Mouse (Mus musculus) embryonic fibroblast, embryonic 13.5 days (primary cell): ENCODE measurements at regions not wholly inside any gene's neighbourhood (a gene's known extent, or its start where the extent isn't known, plus 50 kb on each side); places are given as distances from the start of the nearest gene placed in this dataset.

Experiments
- CTCF ChIP-seq: IDR thresholded peaks from 2 replicates; pipeline ENCODE4 v1.5.1; 2011; ENCODE audit warnings: mild to moderate bottlenecking, control low read depth, low read length, moderate library complexity, borderline replicate concordance; ENCODE audit not compliant: insufficient read depth
- POLR2A ChIP-seq: IDR thresholded peaks from 2 replicates; pipeline ENCODE4 v1.6.1; 2011; ENCODE audit warnings: low read depth, mild to moderate bottlenecking, control low read depth, low read length, moderate library complexity

DNA sequence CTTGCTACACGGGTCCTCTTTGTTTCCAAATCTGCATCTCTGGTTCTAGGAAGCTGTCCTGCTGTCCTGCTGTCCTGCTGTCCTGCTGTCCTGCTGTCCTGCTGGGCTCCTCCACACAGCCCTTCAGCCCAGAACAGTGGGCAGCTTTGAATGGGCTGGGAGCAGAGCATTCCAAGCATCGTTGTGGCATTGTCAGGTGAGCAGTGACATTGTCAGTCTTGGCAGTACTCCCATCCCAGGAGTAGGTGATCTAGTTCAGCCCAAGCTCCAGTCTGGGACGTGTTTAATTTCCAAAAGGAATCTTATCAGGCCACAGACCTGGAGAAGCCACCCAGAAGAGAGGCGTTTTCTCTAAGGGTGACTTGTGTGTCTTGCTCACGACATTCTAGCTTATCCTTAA lies 99.4 kb upstream of the Foxn2 start:
- TF ChIP-seq CTCF (no peak), POLR2A (no peak)
